9 mouse cellular contexts compared by ENCODE assay signal in genomic region chr7:35740489-35741230, GRCm38 (mm10). TPM values are rescaled to one million over a fixed set of nuclear protein-coding genes. Genes with fewer than 3 reads are reported as not detected.
DNase-seq lines count a peak whose midpoint lies in the region; TF ChIP-seq lines count a peak whose summit lies in the region.
"Had no signal": no experiment of that assay in that cellular context is flagged by ENCODE, and none has a peak within 500 bp of the region (broad histone marks: within the 10 kb centered on the region; RNA-seq: fewer than 3 reads in every experiment).

No protein-coding gene starts in this region.

- 95% methylated on average over 5 of the region's 5 CpGs for WGBS in thymus, adult 2 months

- TF ChIP-seq POLR2A in thymus, adult 2 months (IDR thresholded peaks at IDR 0.05; ENCODE audit: control insufficient read depth, extremely low read depth, insufficient read depth, low read length, poor library complexity) = no peak

- H3K27ac ChIP-seq in thymus, adult 2 months (ENCODE audit: control insufficient read depth, insufficient read depth, low read length) = no peak overlapping the region
- H3K27ac ChIP-seq: neural tube, embryonic 12.5 days had no signal

- peak; percentile 62 for DNase-seq in gastrocnemius, postnatal 10 days
- DNase-seq in gastrocnemius, postnatal 25 days = no peak
- DNase-seq in right cerebral cortex, adult 2 months (ENCODE audit: low spot score in 2 of 2) = peak; percentile 42 to 57
- DNase-seq in right cerebral cortex, postnatal 36 days (ENCODE audit: low spot score in 2 of 2) = no peak
- DNase-seq in brain, adult 2 months (ENCODE audit: low read depth, low spot score) = peak; percentile 45
- DNase-seq in induced T-regulatory cell, adult 2 months (ENCODE audit: low read depth) = peak; percentile 80
- DNase-seq in lung, postnatal 25 days (ENCODE audit: low spot score) = peak; percentile 44
- DNase-seq in thymus, adult 2 months = peak; percentile 78

- H3K4me3 ChIP-seq in thymus, adult 2 months (ENCODE audit: control insufficient read depth, insufficient read depth, low read length) = no peak overlapping the region
- H3K4me3 ChIP-seq: neural tube, embryonic 12.5 days had no signal

- no peaks in the 10 kb centered on the region for H3K36me3 ChIP-seq in thymus, adult 2 months (ENCODE audit: control insufficient read depth, insufficient read depth, low read length)

- no peaks in the 10 kb centered on the region for H3K27me3 ChIP-seq in thymus, adult 2 months (ENCODE audit: control insufficient read depth, insufficient read depth, low read length)
- H3K27me3 ChIP-seq: neural tube, embryonic 12.5 days had no signal

- peak; percentile 56; the same call in 1 of the 2 replicates for TF ChIP-seq CTCF in thymus, adult 2 months (IDR thresholded peaks at IDR 0.05; ENCODE audit: borderline replicate concordance, control insufficient read depth, extremely low read depth, insufficient read depth, low read length, poor library complexity)

- H3K4me1 ChIP-seq in thymus, adult 2 months (replicated peaks; ENCODE audit: control insufficient read depth, insufficient read depth, low read length) = no peaks in the 10 kb centered on the region
- H3K4me1 ChIP-seq: neural tube, embryonic 12.5 days had no signal

RNA-seq across cellular contexts. Expression of gene Dpy19l3, which starts 13.6 kb away (rescaled TPM):
- 10 to 100 TPM in 1 of 2 experiments, 1 to 10 TPM in 1; 9.7 to 15.8 TPM for total RNA-seq in gastrocnemius, postnatal 10 days (2021)
- 1 to 10 TPM; 5.0 TPM for total RNA-seq in gastrocnemius, postnatal 25 days (2021)
- 28.7 and 30.5 TPM in 2 replicates for polyA plus RNA-seq in thymus, adult 2 months (2012; rRNA removed)

Comparison
In these comparisons a context has a peak if more than half of its experiments do, and no peak if none do; other contexts are left out.
1. DNase-seq: peak in gastrocnemius, postnatal 10 days (single experiment), right cerebral cortex, adult 2 months (2 of 2), brain, adult 2 months (single experiment), induced T-regulatory cell, adult 2 months (single experiment), lung, postnatal 25 days (single experiment) and thymus, adult 2 months (single experiment); none in gastrocnemius, postnatal 25 days (single experiment) and right cerebral cortex, postnatal 36 days (0 of 2).